Mouse (Mus musculus) neural tube, embryonic 15.5 days (tissue): Measurements from ENCODE around the gene Nlrp6. TPM values are rescaled to one million over a fixed set of nuclear protein-coding genes. Genes with fewer than 3 reads are reported as not detected.
"Not testable (repeated sequence)": the region's sequence is repeated elsewhere in the genome, so short reads cannot be mapped to it uniquely, and the experiment has no call there.

Experiments
- ATAC-seq: fragments of 200-750 bp; cut with Nextera tagmentation; 2 replicates; pipeline ENCODE4 v1.8.0; 2017; ENCODE audit warnings: mild to moderate bottlenecking, moderate TSS enrichment, moderate library complexity; ENCODE audit not compliant: low FRiP score
- H3K27ac ChIP-seq: fragments of 300-500 bp; sonication (generic); replicated peaks from 2 replicates; pipeline ENCODE4 v1.5.1; 2015; ENCODE audit warnings: mild to moderate bottlenecking, inconsistent platforms
- H3K27me3 ChIP-seq: fragments of 300-500 bp; sonication (generic); replicated peaks from 2 replicates; pipeline ENCODE4 v1.6.1; 2015; ENCODE audit warnings: inconsistent platforms
- H3K36me3 ChIP-seq: fragments of 300-500 bp; sonication (generic); 2 replicates; pipeline ENCODE4 v1.6.1; 2015; ENCODE audit warnings: inconsistent platforms
- H3K4me1 ChIP-seq: fragments of 300-500 bp; sonication (generic); 2 replicates; pipeline ENCODE4 v1.6.1; 2015; ENCODE audit warnings: inconsistent platforms
- H3K4me2 ChIP-seq: fragments of 300-500 bp; sonication (generic); 2 replicates; pipeline ENCODE4 v1.6.1; 2015; ENCODE audit warnings: inconsistent platforms, mild to moderate bottlenecking, moderate library complexity
- H3K4me3 ChIP-seq: fragments of 300-500 bp; sonication (generic); replicated peaks from 2 replicates; pipeline ENCODE4 v1.5.1; 2015; ENCODE audit warnings: mild to moderate bottlenecking, inconsistent platforms
- H3K9ac ChIP-seq: fragments of 300-500 bp; sonication (generic); replicated peaks from 2 replicates; pipeline ENCODE4 v1.6.1; 2015; ENCODE audit warnings: mild to moderate bottlenecking, inconsistent platforms
- H3K9me3 ChIP-seq: fragments of 300-500 bp; sonication (generic); replicated peaks from 2 replicates; pipeline ENCODE4 v1.6.1; 2016; ENCODE audit warnings: inconsistent platforms
- WGBS: fragments of 180-500 bp; shearing (Covaris S2); methylation state at CpG from one replicate; pipeline ENCODE4 v1.1.7; 2015; ENCODE audit warnings: mixed read lengths; 5-methylcytosine and 5-hydroxymethylcytosine counted together
- polyA plus RNA-seq: library from polyadenylated mRNA; unstranded; fragments of >200 nt; fragmentation: Nextera tagmentation; extraction: Ambion mirVana; gene quantifications from 2 replicates; pipeline ENCODE4 v1.2.1, GENCODE M21; 2015

The Nlrp6 gene
- polyA plus RNA-seq, 1 experiment from 2014 or later = 0.67 TPM

- Histone ChIP-seq H3K36me3 (no peaks in the 10 kb centered on the region), H3K4me2 (no peak overlapping the region), H3K27ac (no peak overlapping the region), H3K9ac (no peak overlapping the region), H3K27me3 (no peaks in the 10 kb centered on the region), H3K4me1 (peaks cover 5% of the 10 kb centered on the region; the same call in 1 of the 2 replicates), H3K4me3 (no peak overlapping the region), H3K9me3 (no peaks in the 10 kb centered on the region)
- WGBS = 49% methylated on average over 2 of the region's 2 CpGs
- no peak for ATAC-seq
Measured at GRCm38 (mm10) chr7:140961416-140961815, 40.7 kb downstream of the Nlrp6 start.

- no peak for ATAC-seq
- H3K27ac ChIP-seq = no peak overlapping the region
- H3K4me3 ChIP-seq = no peak overlapping the region
- no peaks in the 10 kb centered on the region for H3K27me3 ChIP-seq
- H3K9me3 ChIP-seq = no peaks in the 10 kb centered on the region
- 47% methylated on average over 2 of the region's 2 CpGs for WGBS
- no peak overlapping the region for H3K4me2 ChIP-seq
- H3K9ac ChIP-seq = no peak overlapping the region
- no peaks in the 10 kb centered on the region for H3K36me3 ChIP-seq
- H3K4me1 ChIP-seq = peaks cover 5% of the 10 kb centered on the region; the same call in 1 of the 2 replicates
Measured at GRCm38 (mm10) chr7:140962733-140963132, 42.0 kb downstream of the Nlrp6 start.

- H3K9ac ChIP-seq = no peak within 1 kb of the TSS
- H3K9me3 ChIP-seq = no peaks in the 10 kb centered on the region
- ATAC-seq = no peak
- no peaks in the 10 kb centered on the region for H3K36me3 ChIP-seq
- no peaks in the 10 kb centered on the region for H3K27me3 ChIP-seq
- no peak within 1 kb of the TSS for H3K27ac ChIP-seq
- H3K4me2 ChIP-seq = 0 out of 2 replicates have a peak within 1 kb of the TSS, but pooled peaks have one; percentile 13
- no peak within 1 kb of the TSS for H3K4me3 ChIP-seq
- H3K4me1 ChIP-seq = no peaks in the 10 kb centered on the region
- 78% methylated on average over 4 of the region's 4 CpGs for WGBS
Measured at GRCm38 (mm10) chr7:140966921-140967320, 46.2 kb downstream of the Nlrp6 start, which contains the start of gene Ifitm1. Ifitm1 (plus strand) TSS chr7:140967221.

- Histone ChIP-seq H3K27me3 (no peaks in the 10 kb centered on the region), H3K4me2 (0 out of 2 replicates have a peak overlapping the region, but pooled peaks have one; percentile 13), H3K27ac (no peak overlapping the region), H3K9me3 (no peaks in the 10 kb centered on the region), H3K36me3 (no peaks in the 10 kb centered on the region), H3K4me1 (no peaks in the 10 kb centered on the region), H3K4me3 (no peak overlapping the region), H3K9ac (no peak overlapping the region)
- WGBS = 8% methylated on average over 14 of the region's 14 CpGs
- ATAC-seq = no peak
Measured at GRCm38 (mm10) chr7:140967862-140968591, 47.3 kb downstream of the Nlrp6 start.

GRCm38 (mm10) chr7:140968710-140969109 is 48.0 kb downstream of the Nlrp6 start:
- not testable (repeated sequence) for H3K4me3 ChIP-seq, H3K27ac ChIP-seq, H3K27me3 ChIP-seq, H3K9ac ChIP-seq, H3K36me3 ChIP-seq, H3K9me3 ChIP-seq, H3K4me1 ChIP-seq, H3K4me2 ChIP-seq, ATAC-seq
- WGBS = 26% methylated on average over 3 of the region's 3 CpGs

GRCm38 (mm10) chr7:140970931-140971330 is 50.2 kb downstream of the Nlrp6 start:
- WGBS = 50% methylated on average over 7 of the region's 7 CpGs
- H3K27ac ChIP-seq = no peak overlapping the region
- no peak overlapping the region for H3K4me3 ChIP-seq
- H3K9ac ChIP-seq = no peak overlapping the region
- H3K4me2 ChIP-seq = no peak overlapping the region
- H3K9me3 ChIP-seq = no peaks in the 10 kb centered on the region
- 0 out of 2 replicates have a peak, but pooled peaks cover 3% of the 10 kb centered on the region for H3K27me3 ChIP-seq
- no peak for ATAC-seq
- H3K36me3 ChIP-seq = no peaks in the 10 kb centered on the region
- peaks cover 10% of the 10 kb centered on the region; the same call in 1 of the 2 replicates for H3K4me1 ChIP-seq

- Histone ChIP-seq H3K27ac (no peak overlapping the region), H3K9ac (no peak overlapping the region), H3K9me3 (no peaks in the 10 kb centered on the region), H3K4me1 (peaks cover 10% of the 10 kb centered on the region; the same call in 1 of the 2 replicates), H3K4me2 (no peak overlapping the region), H3K36me3 (no peaks in the 10 kb centered on the region), H3K27me3 (0 out of 2 replicates have a peak, but pooled peaks cover 3% of the 10 kb centered on the region), H3K4me3 (no peak overlapping the region)
- WGBS = 85% methylated on average over 8 of the region's 8 CpGs
- ATAC-seq = no peak
Measured at GRCm38 (mm10) chr7:140971479-140972171, 50.9 kb downstream of the Nlrp6 start.

GRCm38 (mm10) chr7:140973396-140974165 is 52.9 kb downstream of the Nlrp6 start:
- H3K4me3 ChIP-seq = no peak overlapping the region
- no peaks in the 10 kb centered on the region for H3K36me3 ChIP-seq
- 10% methylated on average over 14 of the region's 14 CpGs for WGBS
- ATAC-seq = no peak
- H3K27ac ChIP-seq = no peak overlapping the region
- 0 out of 2 replicates have a peak, but pooled peaks cover 3% of the 10 kb centered on the region for H3K27me3 ChIP-seq
- H3K4me2 ChIP-seq = no peak overlapping the region
- H3K9ac ChIP-seq = no peak overlapping the region
- H3K4me1 ChIP-seq = peaks cover 10% of the 10 kb centered on the region; the same call in 1 of the 2 replicates
- H3K9me3 ChIP-seq = no peaks in the 10 kb centered on the region

GRCm38 (mm10) chr7:140974940-140975339 is 54.2 kb downstream of the Nlrp6 start:
- ATAC-seq = no peak
- Histone ChIP-seq H3K27me3 (0 out of 2 replicates have a peak, but pooled peaks cover 3% of the 10 kb centered on the region), H3K4me3 (no peak overlapping the region), H3K4me2 (no peak overlapping the region), H3K9ac (no peak overlapping the region), H3K27ac (no peak overlapping the region), H3K4me1 (peaks cover 10% of the 10 kb centered on the region; the same call in 1 of the 2 replicates), H3K36me3 (no peaks in the 10 kb centered on the region), H3K9me3 (no peaks in the 10 kb centered on the region)
- WGBS = 26% methylated on average over 9 of the region's 9 CpGs

GRCm38 (mm10) chr7:140975465-140975864 is 54.8 kb downstream of the Nlrp6 start:
- 32% methylated on average over 3 of the region's 3 CpGs for WGBS

GRCm38 (mm10) chr7:140976720-140977119 is 56.0 kb downstream of the Nlrp6 start:
- not testable (repeated sequence) for H3K9me3 ChIP-seq, H3K4me3 ChIP-seq, H3K36me3 ChIP-seq, H3K27me3 ChIP-seq, H3K9ac ChIP-seq, H3K4me2 ChIP-seq, ATAC-seq, H3K27ac ChIP-seq
- WGBS = 93% methylated on average over 9 of the region's 9 CpGs
- peaks cover 10% of the 10 kb centered on the region; the same call in 1 of the 2 replicates for H3K4me1 ChIP-seq

More at GRCm38 (mm10) chr7:140975465-140975864, 54.8 kb downstream of the Nlrp6 start:
- H3K27ac ChIP-seq = no peak overlapping the region
- H3K4me1 ChIP-seq = peaks cover 10% of the 10 kb centered on the region; the same call in 1 of the 2 replicates
- no peak overlapping the region for H3K4me2 ChIP-seq
- ATAC-seq = no peak
- H3K36me3 ChIP-seq = no peaks in the 10 kb centered on the region
- H3K9ac ChIP-seq = no peak overlapping the region
- no peak overlapping the region for H3K4me3 ChIP-seq
- H3K27me3 ChIP-seq = 0 out of 2 replicates have a peak, but pooled peaks cover 3% of the 10 kb centered on the region
- H3K9me3 ChIP-seq = no peaks in the 10 kb centered on the region
